Comparison of ENCODE assay signal across 11 mouse cellular contexts in genomic region chr7:130696347-130697234, GRCm38 (mm10).
A peak's percentile ranks its signal among the peaks of the same experiment; 100 is the strongest.
DNase-seq lines count a peak whose midpoint lies in the region; ATAC-seq lines count a peak whose summit lies in the region.
"Had no signal": no experiment of that assay in that cellular context is flagged by ENCODE, and none has a peak within 500 bp of the region (broad histone marks: within the 10 kb centered on the region; RNA-seq: fewer than 3 reads in every experiment).

No protein-coding gene starts in this region.

- H3K9ac ChIP-seq in forebrain, embryonic 13.5 days, result peak overlapping the region; percentile 7; the same call in 1 of the 2 replicates
- H3K9ac ChIP-seq in forebrain, embryonic 11.5 days (ENCODE audit: low read length), result no peak overlapping the region
- H3K9ac ChIP-seq: limb, embryonic 13.5 days had no signal

- H3K36me3 ChIP-seq in forebrain, embryonic 13.5 days (ENCODE audit: poor library complexity, severe bottlenecking), result peaks cover 14% of the 10 kb centered on the region; the same call in 1 of the 2 replicates
- H3K36me3 ChIP-seq in forebrain, embryonic 11.5 days (ENCODE audit: control insufficient read depth, insufficient read depth, low read length), result no peaks in the 10 kb centered on the region

- H3K4me3 ChIP-seq in forebrain, embryonic 13.5 days, result peak overlapping the region; percentile 2; the same call in 1 of the 2 replicates
- H3K4me3 ChIP-seq in forebrain, embryonic 11.5 days (ENCODE audit: low read depth, low read length), result no peak overlapping the region
- H3K4me3 ChIP-seq: limb, embryonic 13.5 days had no signal

- no peak for DNase-seq in forebrain, embryonic 11.5 days (ENCODE audit: low spot score)
- peak; percentile 30 for DNase-seq in urinary bladder, postnatal 25 days (ENCODE audit: low spot score)
- no peak for DNase-seq in urinary bladder, postnatal 10 days (ENCODE audit: low spot score)
- DNase-seq in left cerebral cortex, postnatal 25 days (ENCODE audit: low spot score in 2 of 2), result peak; percentile 46 to 64
- peak; percentile 52 for DNase-seq in right cerebral cortex, postnatal 25 days
- DNase-seq in ovary, postnatal 14 days (ENCODE audit: low spot score), result no peak
- no peak for DNase-seq in adrenal gland, postnatal 14 days
- DNase-seq: gastrocnemius, postnatal 10 days; lung, postnatal 4 days had no signal

- H3K27ac ChIP-seq in forebrain, embryonic 13.5 days, result peak overlapping the region; percentile 5
- H3K27ac ChIP-seq in forebrain, embryonic 11.5 days (ENCODE audit: low read depth, low read length), result no peak overlapping the region
- H3K27ac ChIP-seq: limb, embryonic 13.5 days had no signal

- intact Hi-C loops in left cerebral cortex, postnatal 25 days (cut with DNase I), result no loop called here

- no peaks in the 10 kb centered on the region for H3K9me3 ChIP-seq in forebrain, embryonic 13.5 days (replicated peaks)
- no peaks in the 10 kb centered on the region for H3K9me3 ChIP-seq in forebrain, embryonic 11.5 days (ENCODE audit: control insufficient read depth, low read length)
- H3K9me3 ChIP-seq: limb, embryonic 13.5 days had no signal

- 66% methylated on average over 16 of the region's 16 CpGs for WGBS in forebrain, embryonic 13.5 days
- WGBS in forebrain, embryonic 11.5 days, result 84% methylated on average over 16 of the region's 16 CpGs

- H3K4me2 ChIP-seq in forebrain, embryonic 13.5 days, result peak overlapping the region; percentile 76
- no peak overlapping the region for H3K4me2 ChIP-seq in forebrain, embryonic 11.5 days (ENCODE audit: low read depth, low read length, severe bottlenecking)
- H3K4me2 ChIP-seq: limb, embryonic 13.5 days had no signal

- peaks cover 56% of the 10 kb centered on the region for H3K4me1 ChIP-seq in forebrain, embryonic 13.5 days
- peaks cover 19% of the 10 kb centered on the region for H3K4me1 ChIP-seq in forebrain, embryonic 11.5 days (replicated peaks; ENCODE audit: control insufficient read depth, insufficient read depth, low read length)

- no peak for ATAC-seq in forebrain, embryonic 13.5 days
- ATAC-seq in forebrain, embryonic 11.5 days (replicated peaks; ENCODE audit: low FRiP score), result no peak

- no peaks in the 10 kb centered on the region for H3K27me3 ChIP-seq in forebrain, embryonic 13.5 days
- H3K27me3 ChIP-seq in forebrain, embryonic 11.5 days (ENCODE audit: control insufficient read depth, insufficient read depth, low read length), result no peaks in the 10 kb centered on the region
- H3K27me3 ChIP-seq: limb, embryonic 13.5 days had no signal

Comparison
In these comparisons a context has a peak if more than half of its experiments do, and no peak if none do; other contexts are left out.
1. DNase-seq: peak in urinary bladder, postnatal 25 days (single experiment), left cerebral cortex, postnatal 25 days (2 of 2) and right cerebral cortex, postnatal 25 days (single experiment); none in forebrain, embryonic 11.5 days (single experiment), urinary bladder, postnatal 10 days (single experiment), ovary, postnatal 14 days (single experiment) and adrenal gland, postnatal 14 days (single experiment).